Mouse (Mus musculus): ENCODE results near the gene Rasd2. TPM values are rescaled to one million over a fixed set of nuclear protein-coding genes. Genes with fewer than 3 reads are reported as not detected.

Gene Rasd2
- polyA plus RNA-seq, 1 experiment from 2014 or later = 0.33 TPM

GRCm38 (mm10) chr8:75198988-75199765 is 14.6 kb upstream of the Rasd2 start:
- WGBS = 74% methylated on average over 5 of the region's 5 CpGs
- no peaks in the 10 kb centered on the region for H3K36me3 ChIP-seq (ENCODE audit: control insufficient read depth, insufficient read depth, low read length)
- no peaks in the 10 kb centered on the region for H3K9me3 ChIP-seq (ENCODE audit: control insufficient read depth, low read length)
- H3K4me1 ChIP-seq (ENCODE audit: control insufficient read depth, insufficient read depth, low read length) = no peaks in the 10 kb centered on the region
- H3K4me2 ChIP-seq (ENCODE audit: low read depth) = no peak overlapping the region
- H3K27me3 ChIP-seq (ENCODE audit: control insufficient read depth, insufficient read depth, low read length) = no peaks in the 10 kb centered on the region
- no peak overlapping the region for H3K4me3 ChIP-seq (ENCODE audit: low read depth, low read length)
- H3K27ac ChIP-seq (ENCODE audit: low read depth, low read length) = no peak overlapping the region
- H3K9ac ChIP-seq (ENCODE audit: low read length) = no peak overlapping the region
- no peak for ATAC-seq (ENCODE audit: insufficient read depth, low FRiP score, low TSS enrichment)
- DNase-seq (ENCODE audit: low spot score) = no peak

GRCm38 (mm10) chr8:75199914-75200313 is 13.8 kb upstream of the Rasd2 start:
- Histone ChIP-seq H3K9ac (ENCODE audit: low read length) (no peak overlapping the region), H3K9me3 (ENCODE audit: control insufficient read depth, low read length) (no peaks in the 10 kb centered on the region), H3K4me1 (ENCODE audit: control insufficient read depth, insufficient read depth, low read length) (no peaks in the 10 kb centered on the region), H3K36me3 (ENCODE audit: control insufficient read depth, insufficient read depth, low read length) (no peaks in the 10 kb centered on the region), H3K27me3 (ENCODE audit: control insufficient read depth, insufficient read depth, low read length) (no peaks in the 10 kb centered on the region), H3K27ac (ENCODE audit: low read depth, low read length) (no peak overlapping the region), H3K4me2 (ENCODE audit: low read depth) (no peak overlapping the region), H3K4me3 (ENCODE audit: low read depth, low read length) (no peak overlapping the region)
- ATAC-seq (ENCODE audit: insufficient read depth, low FRiP score, low TSS enrichment) (no peak), DNase-seq (ENCODE audit: low spot score) (no peak)
- 61% methylated on average over 1 of the region's 1 CpGs for WGBS

- no peak overlapping the region for H3K4me2 ChIP-seq (ENCODE audit: low read depth)
- ATAC-seq (ENCODE audit: insufficient read depth, low FRiP score, low TSS enrichment) = no peak
- H3K9me3 ChIP-seq (ENCODE audit: control insufficient read depth, low read length) = no peaks in the 10 kb centered on the region
- no peak overlapping the region for H3K27ac ChIP-seq (ENCODE audit: low read depth, low read length)
- H3K27me3 ChIP-seq (ENCODE audit: control insufficient read depth, insufficient read depth, low read length) = no peaks in the 10 kb centered on the region
- 68% methylated on average over 8 of the region's 8 CpGs for WGBS
- H3K36me3 ChIP-seq (ENCODE audit: control insufficient read depth, insufficient read depth, low read length) = no peaks in the 10 kb centered on the region
- no peak for DNase-seq (ENCODE audit: low spot score)
- no peak overlapping the region for H3K4me3 ChIP-seq (ENCODE audit: low read depth, low read length)
- H3K4me1 ChIP-seq (ENCODE audit: control insufficient read depth, insufficient read depth, low read length) = no peaks in the 10 kb centered on the region
- H3K9ac ChIP-seq (ENCODE audit: low read length) = no peak overlapping the region
Observed at GRCm38 (mm10) chr8:75202041-75202656, 11.6 kb upstream of the Rasd2 start.

- WGBS = 91% methylated on average over 3 of the region's 3 CpGs
- Histone ChIP-seq H3K9ac (ENCODE audit: low read length) (no peak overlapping the region), H3K9me3 (ENCODE audit: control insufficient read depth, low read length) (no peaks in the 10 kb centered on the region), H3K27ac (ENCODE audit: low read depth, low read length) (no peak overlapping the region), H3K36me3 (ENCODE audit: control insufficient read depth, insufficient read depth, low read length) (no peaks in the 10 kb centered on the region), H3K4me1 (ENCODE audit: control insufficient read depth, insufficient read depth, low read length) (no peaks in the 10 kb centered on the region), H3K4me3 (ENCODE audit: low read depth, low read length) (no peak overlapping the region), H3K4me2 (ENCODE audit: low read depth) (no peak overlapping the region), H3K27me3 (ENCODE audit: control insufficient read depth, insufficient read depth, low read length) (no peaks in the 10 kb centered on the region)
- ATAC-seq (ENCODE audit: insufficient read depth, low FRiP score, low TSS enrichment) (no peak), DNase-seq (ENCODE audit: low spot score) (no peak)
Observed at GRCm38 (mm10) chr8:75202913-75203312, 10.8 kb upstream of the Rasd2 start.

GRCm38 (mm10) chr8:75203420-75203819 is 10.3 kb upstream of the Rasd2 start:
- Histone ChIP-seq H3K9me3 (ENCODE audit: control insufficient read depth, low read length) (no peaks in the 10 kb centered on the region), H3K4me2 (ENCODE audit: low read depth) (no peak overlapping the region), H3K4me3 (ENCODE audit: low read depth, low read length) (no peak overlapping the region), H3K36me3 (ENCODE audit: control insufficient read depth, insufficient read depth, low read length) (no peaks in the 10 kb centered on the region), H3K4me1 (ENCODE audit: control insufficient read depth, insufficient read depth, low read length) (no peaks in the 10 kb centered on the region), H3K27ac (ENCODE audit: low read depth, low read length) (no peak overlapping the region), H3K27me3 (ENCODE audit: control insufficient read depth, insufficient read depth, low read length) (no peaks in the 10 kb centered on the region), H3K9ac (ENCODE audit: low read length) (no peak overlapping the region)
- ATAC-seq (ENCODE audit: insufficient read depth, low FRiP score, low TSS enrichment) (no peak), DNase-seq (ENCODE audit: low spot score) (no peak)
- 73% methylated on average over 2 of the region's 2 CpGs for WGBS

GRCm38 (mm10) chr8:75204190-75204868 is 9.4 kb upstream of the Rasd2 start:
- Histone ChIP-seq H3K4me1 (ENCODE audit: control insufficient read depth, insufficient read depth, low read length) (no peaks in the 10 kb centered on the region), H3K4me2 (ENCODE audit: low read depth) (no peak overlapping the region), H3K36me3 (ENCODE audit: control insufficient read depth, insufficient read depth, low read length) (no peaks in the 10 kb centered on the region), H3K27ac (ENCODE audit: low read depth, low read length) (no peak overlapping the region), H3K9me3 (ENCODE audit: control insufficient read depth, low read length) (no peaks in the 10 kb centered on the region), H3K9ac (ENCODE audit: low read length) (no peak overlapping the region), H3K27me3 (ENCODE audit: control insufficient read depth, insufficient read depth, low read length) (no peaks in the 10 kb centered on the region), H3K4me3 (ENCODE audit: low read depth, low read length) (no peak overlapping the region)
- DNase-seq (ENCODE audit: low spot score) = no peak
- no peak for ATAC-seq (ENCODE audit: insufficient read depth, low FRiP score, low TSS enrichment)
- WGBS = 91% methylated on average over 13 of the region's 13 CpGs

GRCm38 (mm10) chr8:75211461-75211860 is 2.3 kb upstream of the Rasd2 start:
- H3K4me3 ChIP-seq (ENCODE audit: low read depth, low read length) = no peak overlapping the region
- H3K4me2 ChIP-seq (ENCODE audit: low read depth) = no peak overlapping the region
- no peak for DNase-seq (ENCODE audit: low spot score)
- peaks cover 45% of the 10 kb centered on the region for H3K27me3 ChIP-seq (ENCODE audit: control insufficient read depth, insufficient read depth, low read length)
- no peak for ATAC-seq (ENCODE audit: insufficient read depth, low FRiP score, low TSS enrichment)
- peaks cover 8% of the 10 kb centered on the region for H3K4me1 ChIP-seq (ENCODE audit: control insufficient read depth, insufficient read depth, low read length)
- 84% methylated on average over 3 of the region's 3 CpGs for WGBS
- no peaks in the 10 kb centered on the region for H3K36me3 ChIP-seq (ENCODE audit: control insufficient read depth, insufficient read depth, low read length)
- no peaks in the 10 kb centered on the region for H3K9me3 ChIP-seq (ENCODE audit: control insufficient read depth, low read length)
- no peak overlapping the region for H3K9ac ChIP-seq (ENCODE audit: low read length)
- H3K27ac ChIP-seq (ENCODE audit: low read depth, low read length) = no peak overlapping the region

- DNase-seq (ENCODE audit: low spot score) (peak; percentile 84), ATAC-seq (ENCODE audit: insufficient read depth, low FRiP score, low TSS enrichment) (peak; percentile 97)
- no peaks in the 10 kb centered on the region for H3K9me3 ChIP-seq (ENCODE audit: control insufficient read depth, low read length)
- peak overlapping the region; percentile 48 for H3K4me3 ChIP-seq (ENCODE audit: low read depth, low read length)
- 1% methylated on average over 55 of the region's 63 CpGs for WGBS
- H3K4me1 ChIP-seq (ENCODE audit: control insufficient read depth, insufficient read depth, low read length) = peaks cover 8% of the 10 kb centered on the region
- peaks cover 45% of the 10 kb centered on the region for H3K27me3 ChIP-seq (ENCODE audit: control insufficient read depth, insufficient read depth, low read length)
- H3K36me3 ChIP-seq (ENCODE audit: control insufficient read depth, insufficient read depth, low read length) = no peaks in the 10 kb centered on the region
- H3K4me2 ChIP-seq (ENCODE audit: low read depth) = peak overlapping the region; percentile 76
- peak overlapping the region; percentile 44; the same call in 1 of the 2 replicates for H3K9ac ChIP-seq (ENCODE audit: low read length)
- H3K27ac ChIP-seq (ENCODE audit: low read depth, low read length) = no peak overlapping the region
Observed at GRCm38 (mm10) chr8:75212631-75213306, 975 bp upstream of the Rasd2 start.

Data from neural tube, embryonic 11.5 days (tissue).